Mouse (Mus musculus): Measurements from ENCODE around the gene Cxcr4.

Cxcr4 gene

DNA sequence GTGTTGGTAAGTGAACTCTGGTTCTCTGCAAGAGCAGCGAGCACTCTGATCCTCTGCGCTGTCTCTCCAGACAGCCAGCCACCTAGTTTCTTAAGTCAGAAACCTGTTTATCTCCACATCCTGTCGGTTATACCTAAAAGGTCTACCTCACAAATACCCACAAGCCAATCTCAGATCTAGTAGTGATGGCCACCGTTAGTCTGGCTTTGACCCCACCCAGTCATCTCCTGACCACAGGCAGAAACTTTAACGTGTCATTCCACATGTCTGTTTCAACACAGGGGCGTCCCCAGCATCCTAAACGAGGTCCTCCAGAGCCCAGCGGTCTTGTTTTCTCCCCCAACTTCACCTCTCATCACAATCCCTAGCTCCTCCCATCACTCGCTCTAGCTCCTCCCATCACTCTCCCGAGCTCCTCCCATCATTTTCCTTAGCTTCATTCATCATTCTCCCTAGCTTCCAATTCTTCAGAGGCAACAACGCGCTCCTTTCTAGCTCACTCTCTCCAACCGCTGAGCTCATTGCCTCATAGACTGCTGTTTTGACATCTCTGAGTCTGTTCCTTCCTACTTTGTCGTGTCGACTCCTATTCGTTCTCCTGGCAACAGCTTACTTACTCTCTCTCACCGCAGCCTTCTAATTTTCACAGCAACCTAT is 22.0 kb downstream of the Cxcr4 start:
- DNase-seq (ENCODE audit: low spot score): no peak

DNA sequence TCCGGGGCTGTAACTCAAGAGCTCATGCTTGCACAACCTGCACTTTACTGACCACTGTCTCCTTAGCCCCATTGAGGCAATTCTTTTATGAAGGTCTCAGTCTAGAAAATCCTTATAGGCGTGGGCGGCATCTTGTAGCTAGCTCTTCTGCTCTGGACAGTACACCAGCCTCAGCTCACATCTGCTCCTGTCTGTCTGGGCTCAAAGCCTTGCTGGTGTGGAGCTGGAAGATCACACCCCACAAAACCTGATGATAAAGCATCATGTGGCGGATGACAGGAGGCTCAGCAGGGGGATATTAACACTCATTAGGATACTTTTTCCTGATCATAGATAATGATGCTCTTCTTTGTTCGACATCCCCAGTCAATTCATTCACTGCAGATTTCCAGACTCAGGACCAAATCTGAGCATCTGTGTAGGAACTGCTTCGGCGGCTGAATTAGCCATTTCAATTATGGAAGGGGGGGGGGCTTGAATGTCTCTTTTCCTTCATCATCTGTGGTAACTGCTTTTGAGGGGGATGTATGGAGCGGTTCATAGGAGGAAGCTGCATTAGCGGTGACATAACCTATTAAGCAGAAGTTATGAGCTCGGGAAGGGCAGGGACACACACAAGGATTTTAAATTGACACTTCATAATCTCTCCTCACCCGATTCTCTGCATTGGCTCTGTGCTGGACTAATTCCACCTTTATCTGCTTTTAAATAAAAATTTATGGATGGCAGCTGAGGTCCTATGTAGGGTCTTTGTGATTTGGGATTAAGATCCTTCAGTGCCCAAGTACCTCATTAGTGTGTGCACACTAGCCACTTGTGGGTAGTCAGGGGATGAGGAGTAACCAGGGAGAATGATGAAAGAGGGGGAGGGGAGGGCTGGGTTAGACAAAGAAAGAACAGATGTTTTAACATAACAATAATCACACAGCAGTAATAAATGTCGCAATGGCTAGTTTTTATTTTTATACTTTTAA is 24.6 kb downstream of the Cxcr4 start:
- DNase-seq (ENCODE audit: low spot score): no peak

DNA sequence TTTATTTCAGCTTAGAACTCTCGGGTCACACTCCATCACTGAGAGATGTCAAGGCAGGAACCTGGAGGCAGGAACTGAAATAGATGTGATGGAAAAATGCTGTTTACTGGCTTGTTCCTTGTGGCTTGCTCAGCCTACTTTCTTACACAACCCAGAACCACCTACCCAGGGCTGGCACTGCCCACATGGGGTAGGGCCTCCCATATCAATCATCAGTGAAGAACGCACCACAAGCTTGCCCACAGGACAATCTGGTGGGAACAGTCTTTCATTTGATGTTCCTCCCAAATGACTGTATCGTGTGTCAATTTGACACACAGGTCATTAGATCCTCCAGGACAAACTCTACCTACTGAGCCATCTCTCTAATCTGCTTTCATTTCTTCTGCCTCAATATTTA is 28.2 kb downstream of the Cxcr4 start:
- DNase-seq (ENCODE audit: low spot score): no peak

DNA sequence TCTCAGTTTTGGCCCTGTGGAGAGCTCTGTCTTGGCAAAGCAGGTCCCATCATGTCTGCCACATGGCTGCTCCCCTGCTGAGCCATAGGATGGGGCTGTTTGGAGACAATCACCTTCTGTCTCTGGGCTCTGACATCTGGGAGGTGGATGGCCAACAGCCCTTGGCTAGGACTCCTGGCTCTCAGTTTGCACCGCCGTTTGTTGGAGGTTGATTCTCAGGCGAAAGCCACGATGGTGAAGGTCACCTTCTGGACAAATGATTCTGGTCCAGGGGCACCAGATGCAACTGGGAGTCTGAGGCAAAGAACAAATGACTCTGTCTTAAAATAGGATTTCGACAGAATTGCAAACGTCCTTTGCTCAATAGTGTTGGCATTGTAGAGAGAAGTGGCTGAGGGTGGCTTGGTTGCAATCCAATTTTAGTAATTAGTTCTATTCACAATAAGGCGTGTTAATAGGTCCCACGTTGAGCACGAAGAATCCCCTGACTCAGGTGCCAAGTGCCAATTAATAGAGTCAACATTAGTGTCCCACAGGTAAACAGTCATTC is 30.7 kb downstream of the Cxcr4 start:
- peak; percentile 31 for DNase-seq (ENCODE audit: low spot score)

DNA sequence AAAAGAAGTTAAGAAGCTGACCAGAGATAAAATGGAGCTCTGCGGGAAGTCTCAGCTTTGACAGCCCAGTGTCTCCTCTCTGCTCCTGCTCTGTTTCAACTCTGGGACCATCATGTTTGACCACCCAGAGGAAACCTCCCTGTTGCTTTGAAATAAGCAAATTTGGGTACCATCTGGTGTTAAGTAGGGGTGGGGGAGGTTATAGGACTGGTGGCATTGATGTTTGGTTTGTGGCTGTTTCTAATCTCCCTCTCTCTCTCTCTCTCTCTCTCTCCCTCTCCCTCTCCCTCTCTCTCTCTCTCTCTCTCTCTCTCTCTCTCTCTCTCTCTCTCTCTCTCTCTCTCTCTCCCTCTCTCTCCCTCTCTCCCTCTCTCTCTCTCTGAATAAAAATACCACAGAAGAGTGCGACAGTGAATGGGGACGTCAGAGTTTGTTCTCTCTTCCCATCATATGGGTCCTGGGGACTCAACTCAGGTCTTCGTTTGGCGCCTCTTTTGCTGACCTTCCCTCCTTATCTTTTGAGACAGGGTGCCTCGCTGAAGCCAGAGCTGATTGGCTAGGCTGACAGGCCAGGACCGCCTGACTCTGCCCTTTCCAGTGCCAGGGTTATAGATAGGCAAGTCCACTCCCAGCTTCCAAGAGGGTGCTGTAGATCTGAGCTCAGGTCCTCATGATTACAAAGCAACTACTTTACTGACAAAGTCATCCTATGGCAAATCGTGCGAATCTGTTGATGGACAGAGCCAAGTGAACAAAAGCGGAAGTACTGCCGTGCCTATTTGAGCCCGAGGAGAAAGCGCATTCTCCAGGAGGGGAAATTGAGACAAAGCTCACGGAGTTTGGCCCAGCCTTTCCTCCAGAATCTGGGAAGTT is 31.4 kb downstream of the Cxcr4 start:
- no peak for DNase-seq (ENCODE audit: low spot score)

DNA sequence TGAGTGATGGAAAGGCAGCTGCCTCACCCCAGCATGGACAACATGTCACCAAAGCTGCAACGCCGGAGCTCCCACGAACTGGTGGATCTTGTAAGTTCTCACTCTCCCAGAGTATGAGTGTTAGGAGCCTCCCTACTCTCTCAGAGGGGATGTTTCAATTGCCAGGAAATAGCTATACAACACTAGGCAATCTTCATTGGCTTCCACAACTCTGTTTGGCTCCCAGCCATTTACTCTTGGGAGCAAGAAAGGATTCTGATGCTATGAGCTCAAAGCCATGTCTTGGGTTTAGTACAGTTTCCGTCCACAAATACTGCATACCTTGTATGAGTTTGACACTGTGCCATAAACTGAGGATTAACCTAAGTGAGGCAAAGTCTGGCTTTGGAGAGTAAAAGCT is 34.1 kb downstream of the Cxcr4 start:
- DNase-seq (ENCODE audit: low spot score): no peak

DNA sequence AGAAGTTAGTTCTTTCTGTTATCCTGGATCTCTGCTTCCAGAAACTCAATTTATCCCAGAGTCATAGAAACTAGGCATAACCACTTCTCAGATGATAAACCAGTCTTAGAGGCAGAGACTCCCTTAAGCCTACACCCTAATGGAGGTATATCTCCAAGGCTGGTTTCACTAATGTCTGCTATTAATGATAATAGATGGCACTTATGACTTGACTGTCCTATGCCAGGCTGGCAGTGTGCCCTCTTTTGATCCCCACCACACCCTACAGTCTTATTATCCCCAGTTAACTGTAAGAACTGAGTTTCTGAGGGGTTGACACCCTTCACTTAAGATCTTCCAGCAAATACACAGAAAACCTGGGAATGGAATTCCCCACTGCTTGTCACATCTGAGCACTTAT is 39.5 kb downstream of the Cxcr4 start:
- no peak for DNase-seq (ENCODE audit: low spot score)

DNA sequence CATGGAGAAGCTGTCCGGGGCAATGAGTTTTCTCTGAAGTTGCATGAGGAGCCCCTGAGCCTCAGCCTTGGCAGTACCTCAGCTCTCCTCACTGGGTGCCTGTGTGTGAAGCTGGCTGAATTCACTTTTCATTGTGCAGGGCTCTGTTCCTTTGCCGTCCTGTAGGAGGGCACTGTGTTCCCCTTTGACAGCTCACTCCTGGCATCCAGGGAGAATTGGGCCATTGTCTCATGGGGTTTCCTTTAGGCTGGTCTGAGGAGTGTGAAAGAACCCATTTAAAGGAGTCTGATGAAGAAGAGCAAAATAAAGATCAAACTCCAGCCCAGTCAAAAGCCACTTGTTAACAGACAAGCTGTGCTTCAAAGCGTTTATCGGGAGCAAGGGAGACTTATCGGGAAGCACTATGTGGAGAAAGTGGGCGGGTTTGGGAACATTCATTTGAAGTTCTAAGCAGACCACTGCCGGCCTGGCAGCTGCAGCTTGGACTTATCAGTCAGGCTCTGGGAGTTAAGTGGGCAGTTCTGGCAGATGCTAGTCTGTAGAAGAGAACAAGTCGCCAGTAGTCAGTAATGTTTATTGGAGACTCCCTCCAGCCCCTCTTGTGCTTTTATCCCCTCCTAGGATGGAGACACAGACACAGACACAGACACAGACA is 40.2 kb downstream of the Cxcr4 start:
- no peak for DNase-seq (ENCODE audit: low spot score)

DNA sequence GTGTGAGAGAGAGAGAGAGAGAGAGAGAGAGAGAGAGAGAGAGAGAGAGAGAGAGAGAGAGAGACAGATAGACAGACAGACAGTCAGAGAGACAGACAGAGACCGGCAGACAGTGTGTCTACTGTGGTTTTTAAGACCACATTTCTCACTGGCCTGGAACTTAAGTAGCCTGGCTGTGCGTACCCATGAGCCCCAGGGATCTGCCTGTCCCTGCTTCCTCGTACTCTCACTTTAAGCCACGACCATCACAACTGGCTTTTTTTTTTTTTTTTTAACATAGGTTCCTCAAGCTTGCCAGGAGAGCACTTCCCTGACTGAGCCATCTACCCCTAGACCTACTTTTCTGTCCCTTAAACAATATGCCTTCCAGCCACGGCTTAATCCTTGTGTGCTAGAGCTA is 42.7 kb downstream of the Cxcr4 start:
- DNase-seq (ENCODE audit: low spot score): no peak

DNA sequence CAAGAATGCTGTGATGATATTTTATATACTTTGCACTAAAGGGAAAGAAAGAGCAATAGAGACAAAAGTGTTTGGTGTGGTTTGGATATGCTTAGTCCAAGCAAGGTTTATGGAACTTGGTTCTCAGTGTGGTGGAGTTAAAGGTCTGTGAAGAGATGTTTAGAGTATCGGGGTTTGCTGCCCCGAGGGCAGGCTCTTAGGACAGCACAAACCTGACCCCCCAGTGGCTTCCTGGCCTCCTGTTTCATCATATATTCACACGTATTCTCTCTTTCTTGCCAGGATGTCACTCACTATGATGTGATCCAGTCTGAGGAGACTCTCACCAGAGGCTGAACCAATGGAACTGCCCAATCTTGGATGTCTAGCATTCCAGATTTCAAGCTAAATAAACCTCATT is 43.1 kb downstream of the Cxcr4 start:
- no peak for DNase-seq (ENCODE audit: low spot score)

DNA sequence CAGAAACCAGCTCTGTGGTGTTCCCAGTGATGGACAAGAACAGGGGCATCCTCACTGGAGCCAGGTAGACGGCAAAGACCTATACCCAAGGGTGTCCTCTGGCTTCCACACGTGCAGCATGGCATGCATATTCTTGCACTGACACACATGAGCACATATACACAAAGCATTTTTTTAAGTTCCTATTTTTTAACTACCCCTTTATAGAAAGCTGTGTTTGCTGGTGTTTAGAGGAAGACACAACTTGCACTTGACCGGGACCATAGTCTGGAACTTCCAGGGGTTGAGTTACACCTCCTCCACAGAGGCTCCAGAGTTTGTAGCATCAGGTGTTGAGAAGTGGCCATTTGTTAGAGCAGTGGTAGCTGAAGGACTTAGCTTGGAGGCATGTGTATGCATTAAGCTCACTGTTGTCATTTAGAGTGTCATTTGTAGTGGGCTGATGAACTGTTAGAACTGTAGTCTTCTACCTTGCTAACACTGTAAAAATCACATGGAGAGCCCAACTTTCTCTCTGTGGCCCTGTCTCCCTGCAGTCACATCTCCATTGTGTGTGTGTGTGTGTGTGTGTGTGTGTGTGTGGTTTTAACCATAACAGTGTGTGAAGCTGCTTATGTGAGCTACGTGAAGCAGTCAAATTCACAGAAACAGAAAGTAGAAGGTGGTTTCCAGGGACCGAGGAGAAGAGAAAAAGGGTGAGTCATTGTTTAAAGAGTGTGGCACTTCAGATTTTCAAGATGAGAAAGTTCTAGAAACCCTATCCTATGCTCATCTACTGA is 43.7 kb downstream of the Cxcr4 start:
- DNase-seq (ENCODE audit: low spot score): no peak

DNA sequence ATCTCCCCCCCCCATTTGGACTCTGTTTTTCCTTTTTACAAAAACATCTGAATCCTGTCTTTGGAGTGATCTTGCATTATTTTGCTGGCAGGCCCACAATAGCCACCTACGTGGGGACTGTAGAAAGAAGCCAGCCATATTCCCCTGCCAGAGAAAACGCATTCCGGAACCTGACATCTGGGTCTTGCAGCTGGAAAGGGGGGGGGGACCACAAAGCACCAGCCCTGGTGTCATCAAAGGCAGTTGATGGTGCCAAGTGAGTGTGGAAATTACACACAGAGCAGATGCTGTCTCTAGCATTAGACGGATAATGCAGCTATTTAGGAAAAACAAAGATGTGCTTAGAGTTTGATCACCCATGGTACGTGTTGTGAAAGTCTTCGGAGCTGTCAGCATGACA is 46.4 kb downstream of the Cxcr4 start:
- DNase-seq (ENCODE audit: low spot score): no peak

DNA sequence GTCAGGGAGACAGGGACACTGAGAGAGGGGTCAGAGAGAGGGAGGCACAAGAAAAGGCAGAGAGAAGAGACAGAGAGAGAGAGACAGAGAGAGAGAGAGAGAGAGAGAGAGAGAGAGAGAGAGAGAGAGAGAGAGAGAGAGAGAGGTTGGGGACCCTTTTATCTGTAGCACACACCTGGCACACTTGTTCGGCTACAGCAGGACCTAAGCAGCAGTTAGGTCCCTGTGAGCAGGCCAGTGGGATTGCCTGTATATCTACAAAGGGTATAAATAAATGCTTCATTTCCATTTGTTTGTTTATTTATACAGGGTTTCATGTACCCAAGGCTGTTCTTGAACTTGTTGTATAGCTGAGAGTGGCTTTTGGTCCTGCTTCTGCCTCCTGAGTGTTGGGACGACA is 49.0 kb downstream of the Cxcr4 start:
- no peak for DNase-seq (ENCODE audit: low spot score)

DNA sequence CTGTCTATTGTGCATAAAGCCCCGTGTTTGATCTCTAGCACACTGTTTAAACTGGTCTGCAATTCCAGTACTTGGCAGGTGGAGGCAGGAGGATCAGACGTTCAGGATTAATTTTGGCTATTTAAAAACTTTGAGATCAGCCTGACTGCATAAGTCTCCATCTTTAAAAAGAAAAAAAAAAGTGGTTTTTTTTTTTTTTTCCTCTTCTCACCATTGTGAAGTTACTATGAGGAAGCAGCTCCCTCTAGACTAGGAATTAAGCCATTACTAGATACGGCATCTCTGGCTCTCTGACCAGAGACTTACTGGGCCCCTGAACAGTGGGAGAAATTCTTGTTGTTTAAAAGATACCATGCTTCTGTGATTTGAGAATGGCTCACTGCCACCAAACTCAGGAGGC is 49.5 kb downstream of the Cxcr4 start:
- no peak for DNase-seq (ENCODE audit: low spot score)

DNA sequence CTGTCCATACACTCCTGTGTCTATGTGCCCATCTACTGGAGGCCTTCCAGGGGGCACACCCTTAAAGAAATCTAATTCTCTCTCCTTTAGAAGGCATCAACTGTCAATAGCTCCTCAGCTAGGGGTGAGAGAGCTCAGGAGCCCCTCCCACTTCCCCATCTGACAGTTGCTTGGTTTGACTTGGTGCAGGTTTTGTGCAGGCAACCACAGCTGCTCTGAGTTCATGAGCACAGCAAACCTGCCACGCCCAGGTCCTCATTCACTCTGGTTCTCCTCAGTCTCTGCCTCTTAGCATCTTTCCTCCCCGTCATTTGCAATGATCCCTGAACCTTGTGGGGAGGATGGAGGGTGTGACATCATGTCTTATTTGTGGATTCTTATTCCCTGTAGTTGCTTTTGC is 51.9 kb downstream of the Cxcr4 start:
- no peak for DNase-seq (ENCODE audit: low spot score)

DNA sequence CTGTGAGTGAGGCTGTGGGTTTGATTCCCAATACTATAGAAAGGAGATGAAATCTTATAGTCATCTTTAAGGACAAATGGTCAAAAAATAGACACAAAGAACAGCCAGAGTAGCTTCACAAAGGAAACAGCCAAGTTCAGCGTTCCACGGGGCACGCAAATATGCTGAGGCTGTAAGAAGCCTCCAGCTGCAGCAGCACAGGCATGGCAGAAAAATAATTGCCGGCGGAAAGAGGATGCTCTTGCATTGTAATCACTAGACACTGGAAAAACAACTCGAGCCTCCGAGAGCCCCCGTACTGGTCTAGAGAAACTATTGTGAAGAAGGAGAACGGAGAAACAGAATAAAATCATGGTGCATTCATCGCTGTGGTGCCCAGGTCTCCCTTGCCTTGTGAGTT is 52.5 kb downstream of the Cxcr4 start:
- no peak for DNase-seq (ENCODE audit: low spot score)
